Mouse (Mus musculus) CH12.LX (cell line): ENCODE measurements around the gene Tmem106c.

Experiments used
- CTCF ChIP-seq, 2 experiments: IDR thresholded peaks in 1 of 2; conservative IDR thresholded peaks in 1 of 2; 2 replicates each; pipeline ENCODE4 v1.5.1; 2011 to 2012; ENCODE audit warnings: low read depth in 2 of 2, low read length in 2 of 2, improper control_type of control experiment in 1 of 2, inconsistent platforms in 1 of 2, mild to moderate bottlenecking in 1 of 2, moderate library complexity in 1 of 2
- MAFK ChIP-seq: IDR thresholded peaks from 2 replicates; pipeline ENCODE4 v1.6.1; 2011; ENCODE audit warnings: low read length, improper control_type of control experiment; ENCODE audit not compliant: insufficient replicate concordance
- MAX ChIP-seq: IDR thresholded peaks from 2 replicates; pipeline ENCODE4 v1.6.1; 2011; ENCODE audit warnings: low read length, improper control_type of control experiment
- MXI1 ChIP-seq: IDR thresholded peaks from 2 replicates; pipeline ENCODE4 v1.6.1; 2011; ENCODE audit warnings: mild to moderate bottlenecking, low read depth, low read length, improper control_type of control experiment
- NRF1 ChIP-seq: IDR thresholded peaks from 2 replicates; pipeline ENCODE4 v1.6.1; 2014; ENCODE audit warnings: low read depth, mild to moderate bottlenecking, inconsistent platforms, low read length, improper control_type of control experiment, moderate library complexity
- POLR2A ChIP-seq: IDR thresholded peaks from 2 replicates; pipeline ENCODE4 v1.6.1; 2011; ENCODE audit warnings: low read depth, mild to moderate bottlenecking, improper control_type of control experiment, low read length
- POLR2AphosphoS2 ChIP-seq: IDR thresholded peaks from 2 replicates; pipeline ENCODE4 v1.6.1; 2011; ENCODE audit warnings: low read depth, low read length, improper control_type of control experiment
- SMC3 ChIP-seq: IDR thresholded peaks from 2 replicates; pipeline ENCODE4 v1.6.1; 2011; ENCODE audit warnings: low read depth, low read length, improper control_type of control experiment
- ZC3H11A ChIP-seq: IDR thresholded peaks from 2 replicates; pipeline ENCODE4 v1.6.1; 2012; ENCODE audit warnings: low read depth, mild to moderate bottlenecking, inconsistent platforms, low read length, improper control_type of control experiment

DNA sequence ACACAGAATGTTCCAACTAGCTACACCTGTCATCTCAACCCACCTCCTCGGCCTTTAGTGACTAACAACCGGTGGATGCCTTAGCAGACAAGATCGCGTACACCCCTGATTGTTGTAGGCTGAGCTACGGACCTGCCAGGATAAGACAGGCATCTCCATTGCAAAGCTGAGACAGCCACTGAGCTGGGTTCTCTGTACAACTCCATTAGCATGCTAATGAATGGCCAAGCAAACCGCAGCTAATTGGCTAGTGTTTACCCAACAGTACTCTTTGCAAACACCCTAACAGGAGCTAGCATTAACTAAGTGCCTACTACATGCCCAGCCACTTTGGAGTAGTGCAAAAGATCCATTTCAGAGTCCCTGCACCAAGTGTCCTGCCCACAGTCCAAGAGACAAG is 48.8 kb downstream of the Tmem106c start:
- no peak for TF ChIP-seq ZC3H11A
- no peak for TF ChIP-seq MAFK
- no peak for TF ChIP-seq POLR2AphosphoS2
- no peak for TF ChIP-seq CTCF (conservative IDR thresholded peaks at IDR 0.05 in 1 of 2, IDR thresholded peaks at IDR 0.05 in 1 of 2; ENCODE audit: low read depth in 2 of 2, low read length in 2 of 2)
- TF ChIP-seq MXI1: no peak
- no peak for TF ChIP-seq MAX
- TF ChIP-seq SMC3: no peak
- no peak for TF ChIP-seq POLR2A
- TF ChIP-seq NRF1: no peak
